Mouse (Mus musculus) cerebellum, adult 8-10 months (tissue): ENCODE results near the gene Ppm1h.

Experiments used
- DNase-seq: peaks from one replicate; pipeline ENCODE4 v3.0.0; 2022

Ppm1h gene

GRCm38 (mm10) chr10:122774169-122774568 lies 95.6 kb downstream of the Ppm1h start:
- DNase-seq, result no peak

GRCm38 (mm10) chr10:122777436-122777835 lies 98.9 kb downstream of the Ppm1h start:
- DNase-seq, result no peak

DNA sequence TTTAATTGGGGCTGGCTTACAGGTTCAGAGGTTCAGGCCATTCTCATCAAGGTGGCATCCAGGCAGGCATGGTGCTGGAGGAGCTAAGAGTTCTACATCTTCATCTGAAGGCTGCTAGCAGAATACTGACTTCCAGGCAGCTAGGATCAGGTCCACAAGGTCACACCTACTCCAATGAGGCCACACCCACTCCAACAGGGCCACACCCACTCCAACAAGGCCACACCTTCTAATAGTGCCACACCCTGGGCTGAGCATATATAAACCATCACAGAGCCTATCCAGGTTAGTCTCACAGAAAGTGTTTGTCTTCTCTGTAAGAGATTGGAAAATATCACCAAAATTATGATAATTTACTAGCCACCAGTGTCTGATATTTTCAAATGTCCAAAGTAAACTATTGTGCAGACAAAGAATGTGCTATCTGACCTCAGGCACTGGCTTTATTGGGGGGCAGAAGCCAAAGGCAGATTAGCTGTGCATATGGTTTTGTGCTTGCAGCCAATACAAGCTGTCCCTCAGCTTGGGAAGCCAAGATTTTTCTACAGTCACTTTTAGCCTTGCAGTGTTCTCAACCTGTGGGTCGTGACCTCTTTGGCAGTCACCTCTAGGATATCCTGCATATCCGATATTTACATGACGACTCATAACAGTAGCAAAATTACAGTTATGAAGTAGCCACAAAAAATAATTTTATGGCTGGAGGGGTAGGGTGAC lies 99.5 kb downstream of the Ppm1h start:
- no peak for DNase-seq

DNA sequence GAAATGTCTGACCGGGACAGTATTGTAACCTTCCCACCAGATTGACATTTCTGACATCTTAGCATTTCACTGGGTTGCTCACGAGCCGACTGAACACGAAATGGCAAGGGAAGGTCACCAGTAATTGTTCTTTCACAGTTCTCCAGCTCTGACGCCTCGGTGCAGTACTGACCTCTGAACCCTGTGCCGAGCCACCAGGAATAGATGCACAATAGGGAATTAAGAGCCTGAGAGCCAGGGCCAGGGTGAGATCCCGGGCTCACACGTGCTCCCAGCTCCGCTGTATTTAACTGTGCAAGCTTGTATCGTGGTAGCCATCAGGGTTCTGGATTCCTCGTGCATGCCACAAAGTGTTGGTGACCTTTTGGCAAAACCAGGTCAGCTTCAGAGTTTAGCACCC lies 100.8 kb downstream of the Ppm1h start:
- no peak for DNase-seq

DNA sequence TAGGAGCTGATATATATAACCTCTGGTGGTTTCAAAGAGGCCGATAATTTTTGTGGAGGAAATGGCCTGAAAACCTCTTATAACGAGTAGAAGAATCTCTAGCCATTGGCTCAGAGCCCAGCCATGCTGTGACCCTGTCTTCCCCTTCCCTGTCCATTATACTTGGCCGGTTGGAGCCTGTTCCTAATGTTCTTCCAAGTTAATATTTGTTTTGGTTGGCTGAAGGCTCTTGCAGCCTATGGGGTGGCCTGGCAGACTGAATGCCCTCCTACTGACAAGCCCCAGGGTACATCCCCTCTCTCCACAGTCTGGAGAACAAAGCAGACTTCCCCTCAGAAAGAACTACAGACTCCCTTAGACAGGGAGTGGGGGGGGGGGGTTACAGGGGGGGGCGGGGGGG lies 104.2 kb downstream of the Ppm1h start:
- peak; percentile 53 for DNase-seq

DNA sequence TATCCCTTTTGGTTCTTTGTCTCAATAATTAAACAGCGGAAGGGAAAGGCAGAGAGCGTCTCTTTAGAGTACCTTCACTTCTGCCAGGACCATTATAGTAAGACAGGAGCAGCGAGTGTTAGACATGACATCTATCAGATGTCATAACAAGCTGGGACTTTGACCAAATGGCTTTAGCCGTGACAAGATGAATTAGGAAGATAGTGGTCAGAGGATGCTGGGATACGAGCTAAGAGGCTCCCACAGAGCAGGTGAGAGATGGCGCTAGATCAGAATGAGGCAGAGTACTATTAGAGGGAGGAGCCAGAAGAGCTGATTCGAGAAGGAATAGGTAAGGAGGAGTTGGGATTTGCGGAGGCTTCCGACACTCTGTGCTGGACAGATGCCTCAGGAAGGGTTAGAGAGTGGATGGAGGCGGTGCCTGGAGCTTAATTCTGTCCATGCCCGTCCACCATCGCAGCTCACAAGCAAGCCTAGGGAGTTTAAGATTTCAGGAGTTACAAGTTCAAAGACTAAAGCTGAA lies 111.1 kb downstream of the Ppm1h start:
- DNase-seq, result no peak

DNA sequence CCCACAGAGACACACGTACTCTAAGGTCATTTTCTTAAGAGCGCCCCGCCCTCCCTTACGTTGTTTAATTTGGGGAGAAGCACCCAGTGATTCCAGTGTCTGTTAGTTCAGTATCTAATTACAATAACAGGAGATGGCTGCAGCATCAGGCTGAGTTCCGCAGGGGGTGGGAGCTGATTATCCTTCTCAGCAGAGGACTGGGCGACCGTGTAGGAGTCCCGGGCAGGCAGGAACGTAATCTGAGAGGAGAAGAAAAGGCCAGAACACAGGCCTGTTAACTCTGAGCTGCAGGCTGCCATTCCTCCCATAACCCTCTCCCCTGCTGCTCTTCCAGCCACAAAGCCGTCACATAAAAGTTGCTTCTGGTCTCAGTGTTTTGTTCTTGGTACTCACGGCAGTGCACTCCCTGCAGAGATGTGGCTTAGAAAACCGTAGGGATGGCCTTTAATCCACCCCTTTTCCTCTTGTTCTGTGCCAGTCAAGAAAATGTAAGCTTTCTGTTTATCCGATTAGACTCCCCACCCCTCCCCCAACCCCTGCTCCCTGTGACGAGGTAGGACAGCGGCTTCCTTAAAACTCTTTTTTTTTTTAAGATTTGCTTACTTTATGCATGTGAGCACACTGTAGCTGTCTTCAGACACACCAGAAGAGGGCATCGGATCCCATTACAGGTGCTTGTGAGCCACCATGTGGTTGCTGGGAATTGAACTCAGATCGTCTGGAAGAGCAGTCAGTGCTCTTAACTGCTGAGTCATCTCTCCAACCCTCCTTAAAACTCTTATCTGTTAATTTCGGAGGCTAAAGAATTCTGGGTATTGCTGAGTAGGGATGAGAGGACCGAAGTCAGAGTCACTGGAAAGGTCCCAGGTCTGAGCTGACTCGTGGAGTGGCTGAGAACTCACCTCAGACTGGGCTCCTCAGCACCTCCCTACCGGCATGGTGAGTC lies 113.7 kb downstream of the Ppm1h start:
- DNase-seq, result no peak

DNA sequence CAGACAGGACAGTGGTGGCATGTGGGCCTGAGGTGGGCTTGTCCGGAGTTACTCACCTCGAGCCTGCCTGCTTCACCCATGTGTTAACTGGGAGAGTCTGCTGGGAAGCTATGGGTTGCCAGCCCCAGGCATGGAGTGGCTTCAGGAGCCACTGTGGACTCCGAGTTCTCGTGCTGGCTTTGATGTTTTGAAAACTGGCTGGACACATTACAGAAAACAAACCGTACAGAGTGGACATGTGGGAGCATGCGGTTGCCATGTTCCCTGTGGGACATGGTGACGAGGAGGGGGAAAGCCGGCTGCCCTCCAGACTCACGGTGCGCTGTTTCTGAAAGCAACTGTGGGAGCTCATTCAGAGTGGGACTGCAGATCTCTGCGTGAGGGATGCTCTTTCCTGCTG lies 114.6 kb downstream of the Ppm1h start:
- no peak for DNase-seq

- peak; percentile 64 for DNase-seq
Observed at GRCm38 (mm10) chr10:122794187-122794850, 115.8 kb downstream of the Ppm1h start.

- no peak for DNase-seq
Observed at GRCm38 (mm10) chr10:122797955-122798354, 119.4 kb downstream of the Ppm1h start.

- no peak for DNase-seq
Observed at GRCm38 (mm10) chr10:122800003-122800731, 121.6 kb downstream of the Ppm1h start.

DNA sequence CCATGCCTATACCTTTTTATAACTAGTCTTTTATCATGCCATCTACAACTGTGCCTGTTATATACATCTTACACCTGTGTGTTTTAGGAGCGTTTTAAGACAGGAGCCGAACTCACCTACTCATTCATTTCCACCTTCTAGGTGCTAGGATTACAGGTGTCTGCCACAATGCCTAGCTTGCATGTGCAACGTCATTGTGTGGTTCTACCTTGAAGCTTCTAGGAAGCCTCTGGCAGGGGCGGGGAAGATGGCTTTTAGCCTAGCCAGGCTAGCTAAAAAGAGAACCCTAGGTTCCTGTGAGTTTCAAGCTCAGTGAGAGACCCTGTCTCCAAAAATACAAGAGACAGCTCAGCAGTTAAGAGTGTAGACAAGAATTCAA lies 122.2 kb downstream of the Ppm1h start:
- no peak for DNase-seq

GRCm38 (mm10) chr10:122802218-122802617 lies 123.7 kb downstream of the Ppm1h start:
- no peak for DNase-seq

GRCm38 (mm10) chr10:122802901-122803300 lies 124.3 kb downstream of the Ppm1h start:
- no peak for DNase-seq

DNA sequence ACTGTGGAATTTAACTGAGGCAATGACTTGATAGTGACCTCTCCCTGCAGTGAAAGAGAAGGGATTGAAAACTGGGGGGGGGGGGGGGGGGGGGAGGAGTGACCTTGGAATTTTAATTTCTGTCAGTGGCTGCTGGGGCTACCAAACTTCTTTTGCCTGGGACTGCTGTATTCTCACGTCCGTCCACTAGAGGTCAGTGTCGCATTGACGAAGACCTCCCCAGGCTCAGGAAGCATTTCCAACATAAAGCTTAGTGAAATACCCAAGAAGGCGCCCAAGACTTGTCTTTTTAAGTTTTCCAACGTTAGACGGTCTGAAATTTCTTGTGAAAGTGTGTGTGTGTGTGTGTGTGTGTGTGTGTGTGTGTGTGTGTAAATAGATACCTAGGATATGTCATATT lies 125.3 kb downstream of the Ppm1h start:
- peak; percentile 73 for DNase-seq

GRCm38 (mm10) chr10:122805866-122806265 lies 127.3 kb downstream of the Ppm1h start:
- DNase-seq, result no peak

DNA sequence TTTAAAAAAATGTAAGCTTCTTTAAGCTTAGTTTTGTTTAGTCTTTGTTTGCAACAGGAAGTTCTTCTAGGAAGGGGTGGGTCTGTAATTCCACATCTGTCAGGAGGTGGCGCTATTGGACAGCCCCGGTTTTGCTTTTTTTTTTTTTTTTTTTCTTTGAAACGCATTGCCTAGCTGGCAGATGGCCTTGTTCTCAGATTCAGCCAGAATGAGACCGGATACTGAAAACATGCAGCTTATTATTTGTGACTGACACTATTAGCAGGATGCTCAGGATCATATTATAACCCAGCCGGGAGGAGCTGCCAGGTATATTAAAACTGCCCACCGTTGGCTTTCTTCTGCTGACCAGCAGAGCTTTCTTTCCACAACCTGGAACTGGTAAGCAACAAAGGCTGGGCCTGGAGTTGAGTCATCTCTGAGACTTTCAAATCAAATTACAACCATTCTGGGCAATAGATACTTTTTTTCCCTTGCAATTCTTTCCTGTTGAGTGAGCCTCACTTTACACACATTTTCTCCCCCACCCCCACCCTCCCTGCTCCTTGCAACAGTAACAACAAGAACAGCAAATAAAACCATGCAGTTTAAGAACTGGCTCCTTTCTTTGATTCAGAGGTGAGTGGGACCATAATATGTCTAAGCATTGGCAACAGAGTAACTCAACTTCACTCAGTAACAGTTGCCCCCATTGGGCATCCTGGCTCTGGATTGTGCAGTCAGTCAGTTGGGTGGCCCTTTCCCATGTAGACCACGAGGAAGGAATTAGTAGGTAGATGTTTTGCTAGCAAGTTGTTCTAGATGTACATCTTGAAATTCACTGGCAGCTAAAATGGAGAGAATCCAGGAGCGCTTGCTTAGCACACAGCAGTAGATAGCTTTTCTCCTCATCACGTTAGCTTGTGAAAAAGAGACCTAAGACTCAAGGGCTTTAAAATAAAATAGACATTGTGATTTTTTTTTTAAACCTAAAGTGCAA lies 128.9 kb downstream of the Ppm1h start:
- peak; percentile 83 for DNase-seq

- no peak for DNase-seq
Observed at GRCm38 (mm10) chr10:122808186-122808585, 129.6 kb downstream of the Ppm1h start.

DNA sequence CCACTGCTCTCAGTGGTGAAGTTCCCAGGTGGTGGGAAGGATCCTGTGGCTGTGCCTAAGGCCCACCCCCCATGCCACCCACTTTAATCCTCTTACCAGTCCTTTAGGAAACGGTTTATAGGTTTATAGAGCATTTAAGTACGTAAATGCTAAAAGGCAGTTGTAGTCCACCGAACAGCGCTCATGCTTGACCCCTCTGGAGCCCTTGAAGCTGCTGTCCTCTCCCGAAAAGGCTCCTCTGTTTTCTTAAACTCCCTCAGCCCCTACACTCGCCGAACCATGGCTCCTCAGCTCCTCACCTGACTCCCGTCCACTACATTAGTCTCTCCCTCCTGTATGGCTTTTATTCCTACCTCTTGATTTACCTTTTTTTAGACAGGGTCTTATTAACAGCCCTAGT lies 131.3 kb downstream of the Ppm1h start:
- no peak for DNase-seq

- DNase-seq, result peak; percentile 63
Observed at GRCm38 (mm10) chr10:122815094-122815493, 136.5 kb downstream of the Ppm1h start.

DNA sequence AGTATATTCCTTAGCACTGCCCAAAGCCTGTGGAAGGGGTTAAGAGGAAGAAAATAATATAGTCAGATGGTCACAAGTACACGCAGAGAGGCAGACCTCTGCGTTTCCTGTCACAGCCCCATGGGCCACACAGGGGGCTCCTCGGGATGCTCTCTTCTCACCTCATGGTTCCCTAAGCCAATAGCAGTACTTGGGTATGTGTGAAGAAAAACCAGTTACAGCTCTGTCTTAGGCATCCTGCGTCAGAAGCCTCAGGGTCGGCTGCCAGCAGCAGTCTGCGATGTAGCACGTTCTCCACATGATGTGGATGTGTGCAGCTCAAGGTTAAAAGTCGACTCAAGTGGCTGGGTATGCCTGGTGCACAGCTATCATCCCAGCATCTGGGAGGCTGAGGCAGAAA lies 139.2 kb downstream of the Ppm1h start:
- no peak for DNase-seq
